ENCODE assay signal across 27 mouse cellular contexts in genomic region chr17:70722146-70722545, GRCm38 (mm10).
"Had no signal": no experiment of that assay in that cellular context is flagged by ENCODE, and none has a peak within 500 bp of the region (broad histone marks: within the 10 kb centered on the region; RNA-seq: fewer than 3 reads in every experiment).

No protein-coding gene starts in this region.

- H3K4me1 ChIP-seq: heart, embryonic 15.5 days; hindbrain, embryonic 13.5 days; hindbrain, embryonic 15.5 days; limb, embryonic 12.5 days; liver, embryonic 12.5 days had no signal

- H3K9ac ChIP-seq: heart, embryonic 13.5 days; heart, embryonic 15.5 days; hindbrain, embryonic 13.5 days; hindbrain, embryonic 15.5 days; kidney, embryonic 15.5 days; limb, embryonic 12.5 days; liver, embryonic 12.5 days; liver, embryonic 14.5 days had no signal

- H3K36me3 ChIP-seq: heart, embryonic 13.5 days; heart, embryonic 15.5 days; hindbrain, embryonic 13.5 days; hindbrain, embryonic 15.5 days; kidney, embryonic 15.5 days; limb, embryonic 10.5 days; limb, embryonic 12.5 days; liver, embryonic 12.5 days had no signal

- H3K4me3 ChIP-seq: heart, adult 2 months; heart, embryonic 13.5 days; heart, embryonic 15.5 days; hindbrain, embryonic 13.5 days; hindbrain, embryonic 15.5 days; kidney, embryonic 15.5 days; limb, embryonic 10.5 days; limb, embryonic 12.5 days; liver, embryonic 12.5 days had no signal

- H3K27me3 ChIP-seq: heart, embryonic 13.5 days; heart, embryonic 15.5 days; hindbrain, embryonic 13.5 days; hindbrain, embryonic 15.5 days; kidney, embryonic 15.5 days; limb, embryonic 12.5 days; liver, embryonic 12.5 days had no signal

- ATAC-seq: hindbrain, postnatal 0 days; intestine, embryonic 16.5 days; liver, embryonic 12.5 days had no signal

- H3K9me3 ChIP-seq: heart, embryonic 13.5 days; heart, embryonic 15.5 days; hindbrain, embryonic 13.5 days; hindbrain, embryonic 15.5 days; kidney, embryonic 15.5 days; limb, embryonic 10.5 days; limb, embryonic 12.5 days; liver, embryonic 12.5 days had no signal

- H3K27ac ChIP-seq: heart, adult 2 months; heart, embryonic 13.5 days; heart, embryonic 15.5 days; hindbrain, embryonic 13.5 days; hindbrain, embryonic 15.5 days; hindbrain, postnatal 0 days; kidney, embryonic 15.5 days; kidney, postnatal 0 days; limb, embryonic 10.5 days; limb, embryonic 12.5 days; liver, embryonic 12.5 days; liver, embryonic 14.5 days had no signal

- H3K4me2 ChIP-seq: heart, embryonic 11.5 days; heart, embryonic 13.5 days; heart, embryonic 15.5 days; hindbrain, embryonic 13.5 days; hindbrain, embryonic 15.5 days; kidney, embryonic 15.5 days; limb, embryonic 12.5 days; liver, embryonic 12.5 days had no signal

- DNase-seq: gastrocnemius, postnatal 14 days; gastrocnemius, postnatal 36 days; heart, adult 11 months; heart, adult 2 months; heart, postnatal 14 days; heart, postnatal 36 days; kidney, adult 11 months; kidney, adult 2 months; kidney, adult 9 months; kidney, postnatal 14 days; kidney, postnatal 36 days; layer of hippocampus, adult 9-11 months; layer of hippocampus, postnatal 36 days; liver had no signal
